Mouse (Mus musculus) megakaryocyte, adult 5-6 weeks (primary cell): ENCODE measurements around the gene Ptn. TPM values are rescaled to one million over a fixed set of nuclear protein-coding genes. Genes with fewer than 3 reads are reported as not detected.

Experiments used
- ATAC-seq: 2 replicates; pipeline ENCODE4 v1.8.0; 2016; ENCODE audit warnings: mild to moderate bottlenecking, inconsistent platforms; ENCODE audit not compliant: poor library complexity, severe bottlenecking
- total RNA-seq, 2 experiments: library from RNA; stranded (forward) in 1 of 2; stranded (reverse) in 1 of 2; fragments of 153-499, 151-499 nt in 1 of 2; fragments of 221-1000, 200-1000 nt in 1 of 2; gene quantifications; 2 replicates each; pipeline versions ENCODE4 v1.2.3 to v1.2.4; 2015 to 2017

The Ptn gene
- total RNA-seq (2015), result not detected in 2 replicates
- not detected in 2 replicates for total RNA-seq (2017)

DNA sequence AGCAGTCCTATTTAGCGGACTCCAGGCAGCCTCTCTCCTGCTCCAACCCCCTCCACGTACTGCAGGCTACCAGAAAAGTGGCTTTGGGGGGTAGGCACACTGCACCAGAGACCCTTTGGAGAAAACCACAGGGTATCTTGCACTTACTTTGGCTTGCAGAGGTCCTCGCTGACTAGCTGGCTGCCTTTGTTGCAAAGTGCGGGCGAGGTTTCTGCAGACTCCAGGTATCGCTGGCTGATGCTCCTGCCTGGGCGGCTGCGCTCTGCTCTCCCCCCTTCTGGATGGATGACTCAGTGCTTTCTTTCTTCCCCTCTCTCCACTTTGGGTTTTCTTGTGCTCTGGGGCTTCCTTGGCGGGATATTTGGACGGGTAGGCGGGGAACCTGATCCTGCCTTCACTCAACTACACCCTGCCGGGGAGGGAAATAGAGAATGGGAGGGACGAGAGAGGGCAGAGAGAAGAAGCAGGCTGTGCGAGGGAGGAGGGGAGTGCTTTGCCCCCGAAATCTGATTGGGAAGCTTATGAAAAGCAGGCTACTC lies at the start of gene Ptn:
Ptn (minus strand) TSS at position 474 of the 539 bp plus-strand sequence.
- ATAC-seq, result no peak

DNA sequence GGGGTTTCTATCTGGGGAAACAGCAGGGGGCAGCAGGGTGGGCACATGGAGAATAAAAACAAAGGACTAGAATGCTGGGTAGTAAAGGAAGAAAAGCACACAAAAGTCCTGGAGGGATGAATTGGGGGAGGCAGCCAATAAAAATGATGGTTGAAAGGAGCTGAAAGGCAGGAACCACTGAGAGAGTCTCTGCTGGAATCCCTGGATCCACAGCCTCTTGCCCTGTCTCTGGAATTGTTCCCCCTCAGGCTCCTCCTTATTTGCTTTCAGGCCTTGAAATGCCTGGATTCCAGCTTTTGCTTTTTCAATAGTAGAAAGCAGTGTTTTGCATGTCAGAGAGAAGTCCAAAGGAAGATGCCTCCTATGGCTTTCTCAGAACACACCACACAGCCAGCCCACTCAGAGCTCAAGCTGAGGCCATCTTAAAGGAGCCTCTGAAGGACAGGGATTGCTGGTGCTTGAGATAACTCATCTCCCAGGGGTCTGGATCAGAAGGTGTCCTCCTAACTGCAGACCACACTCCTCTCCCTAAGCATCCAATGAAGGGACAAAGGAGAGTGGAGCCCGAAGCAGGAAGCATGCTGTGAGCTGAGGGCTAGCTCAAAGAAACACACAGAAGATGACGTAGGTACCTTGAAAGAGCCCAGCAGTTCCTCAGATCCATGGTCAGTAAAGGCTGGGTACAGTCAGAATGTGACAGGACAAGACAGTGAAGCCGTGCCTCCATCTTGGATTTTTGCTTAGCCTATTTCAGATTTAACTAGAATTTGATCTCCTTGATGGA lies 48.4 kb upstream of the Ptn start:
- ATAC-seq, result no peak

DNA sequence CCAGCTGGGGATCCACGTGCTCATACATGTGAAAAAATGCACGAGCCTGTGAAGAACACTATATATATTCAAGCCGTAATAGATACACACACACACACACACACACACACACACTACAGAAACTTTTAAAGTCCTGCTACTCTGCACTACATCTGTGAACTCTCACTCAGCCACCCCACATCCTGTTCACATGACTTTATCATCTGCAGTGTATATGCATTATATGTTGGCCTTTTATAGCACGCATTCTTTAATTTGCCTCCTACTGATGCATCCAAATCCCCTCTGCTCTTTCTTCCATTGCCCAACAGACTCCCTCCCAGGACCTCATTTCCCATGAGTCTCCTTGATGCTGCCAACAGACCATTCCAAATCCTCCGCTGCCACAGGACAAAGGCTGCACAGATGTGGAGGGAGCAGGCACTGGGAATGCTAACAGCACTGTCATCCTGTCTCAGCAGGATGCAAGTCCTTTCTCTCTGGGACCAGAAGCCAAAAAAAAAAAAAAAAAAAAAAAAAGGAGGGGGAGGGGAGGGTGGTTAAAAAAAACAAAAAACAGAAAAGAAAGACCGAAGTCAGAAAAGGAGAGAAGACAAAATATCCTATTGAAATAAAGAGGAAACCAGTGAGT lies 47.7 kb upstream of the Ptn start:
- no peak for ATAC-seq

DNA sequence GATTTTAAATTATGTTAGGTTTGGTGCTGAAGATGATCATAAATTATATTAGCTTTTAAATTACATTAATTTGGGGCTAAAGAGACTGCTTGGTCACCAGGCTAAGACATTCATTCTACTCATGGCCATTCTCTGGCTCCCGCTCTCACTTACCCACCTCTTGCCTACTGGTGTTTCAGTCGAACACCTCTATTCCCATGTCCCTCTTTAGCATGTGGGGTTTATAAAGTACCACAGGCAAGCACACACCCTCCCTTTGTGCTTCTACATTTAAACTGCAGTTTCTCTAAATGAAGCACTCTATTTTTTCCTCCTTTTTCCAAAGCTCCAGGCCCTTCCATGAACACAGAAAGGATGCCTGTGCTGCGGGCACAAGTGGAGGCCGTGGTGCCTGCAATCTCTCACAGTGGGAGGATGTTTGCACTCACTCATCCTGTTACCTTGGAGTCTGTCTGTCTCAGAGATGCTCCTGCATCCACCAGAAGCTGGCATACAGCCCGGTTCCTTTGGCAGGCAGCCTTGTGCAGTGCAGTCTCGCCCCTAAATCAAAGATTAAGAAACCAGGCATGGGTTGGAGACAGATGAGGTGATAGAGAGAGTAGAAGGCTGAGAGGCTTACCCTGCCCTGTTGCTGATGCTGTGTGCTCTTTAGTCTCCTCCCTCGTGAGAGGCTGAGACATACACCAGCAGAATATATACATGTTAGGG lies 40.6 kb upstream of the Ptn start:
- ATAC-seq, result no peak

DNA sequence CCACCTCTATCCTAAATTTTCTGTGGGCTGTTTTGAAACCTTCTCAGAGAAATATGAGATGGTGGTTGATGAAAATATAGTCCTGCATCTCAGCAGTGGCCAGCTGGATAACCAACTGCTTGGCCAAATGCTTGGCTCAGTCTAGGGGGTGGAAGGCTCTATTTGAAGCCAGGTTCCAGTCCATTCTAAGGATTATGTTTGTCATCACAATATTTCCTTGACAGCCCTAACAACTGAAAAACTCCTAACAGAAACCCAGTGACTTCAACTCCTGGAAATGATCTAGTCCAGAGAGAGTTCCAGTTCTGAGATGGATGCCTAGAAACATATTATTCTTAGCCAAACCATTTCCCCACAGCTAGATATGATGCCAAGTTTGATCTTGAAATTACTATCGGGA lies 35.3 kb upstream of the Ptn start:
- ATAC-seq, result no peak

DNA sequence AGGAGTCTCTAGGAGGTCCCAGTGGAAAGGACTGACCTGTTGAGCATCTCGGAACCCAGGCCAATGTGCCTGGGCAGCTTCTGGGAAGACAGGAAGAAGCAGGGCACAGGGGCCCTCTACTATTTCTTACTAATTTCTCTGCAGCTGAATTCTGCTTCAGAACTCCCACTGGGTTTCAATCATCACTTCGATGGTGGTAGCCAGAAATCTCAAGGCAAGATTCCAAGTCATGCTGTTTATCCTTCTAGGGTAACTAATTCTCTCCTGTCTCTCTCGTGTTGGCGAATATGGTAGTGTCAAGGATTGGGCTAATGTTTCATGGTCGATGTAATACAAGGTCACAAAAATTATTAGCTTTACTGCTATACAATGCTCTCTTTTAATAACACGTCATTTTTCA lies 34.2 kb upstream of the Ptn start:
- ATAC-seq, result no peak

DNA sequence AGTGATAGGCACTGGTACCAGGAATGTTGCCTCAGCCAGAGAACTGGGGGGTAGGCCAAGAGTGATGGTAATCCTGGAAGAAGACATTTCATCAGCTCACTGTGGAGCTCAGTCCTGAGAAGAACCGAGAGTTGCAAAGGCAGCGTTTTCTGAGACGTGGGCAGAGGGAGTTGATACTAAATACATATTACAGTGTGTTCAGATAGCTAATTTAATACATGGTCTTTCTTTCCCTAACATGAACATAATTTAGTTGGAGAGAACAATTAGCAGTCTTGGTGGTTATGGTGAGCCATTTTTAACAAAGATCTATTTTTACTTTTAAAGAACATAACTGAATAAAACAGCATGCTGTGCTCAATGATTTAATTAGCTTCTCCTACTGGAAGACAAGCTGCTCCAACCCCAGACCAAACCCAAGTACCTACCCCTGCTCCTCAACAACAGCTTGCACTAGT lies 33.0 kb upstream of the Ptn start:
- no peak for ATAC-seq

DNA sequence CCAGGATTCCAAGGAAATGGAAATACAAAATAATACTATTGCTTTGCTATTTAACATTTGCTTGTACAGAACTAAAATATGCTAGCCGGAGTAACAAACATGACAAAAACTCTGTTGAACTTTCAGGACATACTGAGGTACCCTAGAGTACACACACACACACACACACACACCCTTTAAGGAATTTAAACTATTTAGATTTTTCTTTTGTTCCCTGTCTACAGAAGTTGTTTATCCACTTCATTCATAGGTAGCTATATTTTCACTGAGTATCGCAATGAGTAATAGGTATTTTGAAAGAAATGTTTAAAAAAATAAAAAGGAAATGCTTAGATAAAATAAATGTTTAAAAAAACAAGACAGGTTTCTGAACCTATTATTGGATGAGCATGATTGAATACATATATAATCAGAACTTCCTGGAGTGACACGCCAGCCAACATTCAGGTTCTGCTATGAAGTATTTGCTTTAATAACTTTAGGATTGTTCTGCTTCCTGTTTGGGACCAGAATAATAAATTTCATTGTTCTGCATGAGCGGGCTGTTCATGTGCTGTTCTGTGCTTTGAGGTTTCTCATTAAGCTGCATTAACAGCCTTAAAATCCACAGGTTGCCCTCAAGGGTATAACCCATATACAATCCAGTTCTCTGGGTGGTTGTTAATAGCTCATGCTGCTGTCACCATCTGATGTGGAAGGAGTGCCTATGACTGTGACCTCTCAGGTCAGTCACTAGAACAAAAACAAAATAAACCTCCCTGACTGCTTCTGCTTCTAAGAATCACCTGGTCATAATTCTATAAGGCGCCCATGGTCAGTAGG lies 32.3 kb upstream of the Ptn start:
- no peak for ATAC-seq

DNA sequence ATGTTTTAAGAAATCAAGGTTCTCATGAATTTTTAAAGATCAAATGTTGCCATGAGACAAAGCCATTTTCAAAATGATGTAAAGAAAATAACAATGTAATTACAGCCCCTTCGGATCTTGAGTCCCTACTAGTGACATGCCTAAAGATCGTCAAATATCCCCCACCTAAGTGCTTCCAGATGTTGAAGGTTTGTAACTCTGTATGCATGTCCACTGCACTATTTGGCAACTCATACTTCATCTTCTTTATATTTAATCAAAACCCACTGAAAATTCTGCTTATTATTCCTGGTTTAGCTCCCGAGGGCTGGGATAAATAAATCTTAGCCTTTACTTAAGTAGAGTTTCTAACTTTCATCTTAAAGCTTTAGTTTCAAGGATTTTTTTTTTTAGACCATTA lies 31.7 kb upstream of the Ptn start:
- ATAC-seq, result no peak

DNA sequence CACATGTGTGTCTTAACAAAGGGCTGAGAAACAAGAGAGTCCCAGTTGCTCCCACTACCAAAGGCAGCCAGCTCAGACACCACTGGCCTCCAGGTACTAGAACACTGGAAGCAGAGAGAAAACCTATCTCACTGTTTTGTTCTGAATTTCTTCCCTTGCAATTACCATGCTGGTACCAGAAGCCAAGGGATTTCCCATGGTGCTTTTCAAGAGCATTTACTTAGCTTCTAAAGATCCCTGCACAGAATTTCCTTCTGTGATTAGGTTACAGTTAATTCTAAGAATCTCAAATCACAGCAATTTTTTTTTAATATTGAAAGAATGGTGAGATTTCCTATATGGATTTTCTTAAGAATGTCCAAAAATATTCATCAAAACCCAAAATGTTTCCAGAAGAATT lies 31.2 kb upstream of the Ptn start:
- no peak for ATAC-seq

DNA sequence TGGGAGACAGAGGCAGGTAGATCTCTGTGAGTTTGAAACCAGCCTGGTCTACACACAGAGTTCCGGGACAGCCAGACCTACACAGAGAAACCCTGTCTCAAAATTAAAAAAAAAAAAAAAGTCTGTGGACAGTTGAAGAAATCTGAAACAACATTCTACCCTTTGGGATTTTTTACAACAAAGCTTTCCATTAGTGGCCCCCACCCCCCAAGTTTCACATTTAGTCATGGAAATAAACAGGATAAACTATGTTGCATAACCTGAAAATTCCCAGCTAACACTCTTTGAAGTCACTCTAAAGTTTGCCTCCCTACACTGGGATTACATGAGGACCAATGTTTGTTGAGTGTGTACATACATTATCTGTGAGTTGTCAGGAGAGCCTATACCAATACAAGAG lies 28.7 kb upstream of the Ptn start:
- no peak for ATAC-seq

DNA sequence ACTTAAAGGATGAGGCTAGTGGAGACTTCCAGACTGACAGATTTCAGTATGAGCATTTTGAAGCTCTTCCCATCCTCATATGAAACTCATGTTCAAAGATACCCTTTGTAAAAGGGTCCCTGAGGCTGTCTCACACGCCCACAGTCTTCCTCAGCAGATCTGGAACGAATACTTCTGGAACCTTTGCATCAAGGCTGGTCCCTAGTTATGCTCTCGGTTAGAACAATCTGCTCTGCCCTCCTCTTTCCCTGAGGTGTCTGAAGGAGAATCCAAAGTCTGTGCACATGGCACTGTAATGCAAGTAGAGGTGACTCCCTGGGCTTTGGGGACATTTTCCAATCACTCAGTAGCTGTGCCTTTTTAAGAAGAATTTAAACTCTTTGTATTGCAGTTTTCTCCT lies 25.3 kb upstream of the Ptn start:
- no peak for ATAC-seq

DNA sequence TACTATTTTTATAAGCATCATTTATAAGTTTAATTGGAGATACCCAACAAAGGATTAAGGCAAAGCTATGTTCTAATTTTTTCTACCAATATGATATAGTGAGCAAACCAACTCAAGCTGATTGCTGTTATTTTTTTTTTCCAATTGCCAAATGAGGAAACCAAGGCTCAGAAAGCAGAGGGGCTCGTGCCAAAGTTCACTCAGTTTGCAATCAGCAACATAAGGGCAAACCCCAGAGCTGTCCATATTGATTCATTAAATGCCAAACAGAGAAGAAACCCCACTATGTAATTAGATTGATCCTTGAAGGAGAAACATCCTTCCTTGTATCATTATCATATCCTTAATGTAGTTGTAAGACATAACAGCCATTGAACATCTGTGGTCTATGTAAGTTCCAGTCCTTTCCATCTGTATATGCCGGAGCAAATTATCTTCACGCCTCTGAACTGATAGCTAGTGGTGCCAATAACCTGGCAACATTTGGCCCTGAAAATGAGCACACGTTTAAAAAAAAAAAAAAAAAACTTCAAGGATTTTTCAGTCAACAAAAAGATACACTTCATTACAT lies 24.8 kb upstream of the Ptn start:
- ATAC-seq, result no peak

DNA sequence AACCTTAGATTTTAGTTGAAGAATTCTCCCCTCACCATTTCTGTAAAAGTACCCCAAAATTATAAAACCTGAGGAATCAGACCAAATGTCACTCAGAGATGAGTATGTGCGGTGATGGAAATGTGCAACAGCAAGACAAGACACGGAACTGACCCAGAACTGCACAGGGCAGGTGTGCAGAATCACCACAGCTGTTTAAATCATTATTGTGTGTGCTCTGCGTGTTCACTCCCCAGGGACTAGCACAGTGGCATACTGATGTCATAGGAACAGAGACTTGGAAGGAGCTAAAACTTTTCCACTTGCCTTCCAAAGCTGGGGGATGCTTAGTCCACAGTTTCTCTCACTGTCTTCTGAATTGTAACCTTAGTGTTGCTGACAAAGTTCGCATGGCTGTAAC lies 22.7 kb upstream of the Ptn start:
- no peak for ATAC-seq

DNA sequence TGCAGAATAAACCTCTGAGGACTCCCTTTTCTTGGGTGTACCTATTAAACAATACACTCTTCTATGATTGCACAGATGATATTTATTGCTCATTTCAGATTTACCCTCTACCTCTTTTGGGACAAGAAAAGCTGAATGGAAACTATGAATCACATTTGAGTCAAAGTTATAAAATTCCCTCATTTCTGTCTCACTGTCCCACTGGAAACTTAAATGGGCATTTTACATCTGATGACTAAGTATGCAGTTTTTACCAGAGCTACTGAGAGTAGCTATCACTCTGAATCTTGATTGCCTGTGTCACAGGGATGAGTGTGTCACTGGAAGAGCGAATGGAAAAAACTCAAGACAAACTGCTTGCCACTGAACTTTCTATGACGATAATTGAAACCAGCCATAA lies 22.2 kb upstream of the Ptn start:
- no peak for ATAC-seq

DNA sequence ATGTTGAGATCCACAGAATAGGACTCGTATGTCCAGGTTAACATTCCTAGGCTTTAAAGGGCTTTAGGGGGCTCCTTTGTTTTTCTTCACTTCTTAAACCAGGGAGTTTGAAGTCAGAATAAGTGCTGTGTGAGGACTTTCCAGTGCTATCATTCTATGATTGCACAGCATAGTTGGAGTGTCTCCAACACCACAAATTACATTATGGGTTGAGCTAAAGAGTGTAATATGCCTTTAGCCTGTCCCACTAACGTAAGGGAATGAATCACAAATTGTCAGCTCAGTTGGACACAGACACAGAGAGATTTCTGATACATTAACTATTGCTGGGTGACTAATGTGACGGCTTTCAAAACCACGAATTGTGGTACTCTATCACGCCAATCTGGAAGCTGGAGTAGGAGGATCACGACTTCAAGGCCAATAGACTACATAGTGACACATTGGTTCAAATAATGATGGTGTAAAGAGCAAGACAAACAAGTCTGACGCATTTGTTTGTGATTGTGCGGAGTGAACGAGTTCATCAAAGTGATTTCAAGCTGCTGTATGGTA lies 20.4 kb upstream of the Ptn start:
- no peak for ATAC-seq

DNA sequence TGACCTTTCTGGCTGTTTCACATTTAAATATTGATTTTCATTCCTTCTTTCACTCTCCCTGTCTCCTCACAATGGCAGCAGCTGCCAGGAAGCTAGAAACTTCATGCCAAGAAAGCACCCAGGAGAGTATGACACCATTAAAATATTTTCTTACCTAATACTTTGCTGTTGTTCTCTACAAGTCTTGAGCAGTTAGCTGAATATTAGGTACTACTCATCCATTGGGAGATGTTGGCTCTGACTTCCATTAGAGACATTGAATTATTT lies 9.7 kb upstream of the Ptn start:
- no peak for ATAC-seq

DNA sequence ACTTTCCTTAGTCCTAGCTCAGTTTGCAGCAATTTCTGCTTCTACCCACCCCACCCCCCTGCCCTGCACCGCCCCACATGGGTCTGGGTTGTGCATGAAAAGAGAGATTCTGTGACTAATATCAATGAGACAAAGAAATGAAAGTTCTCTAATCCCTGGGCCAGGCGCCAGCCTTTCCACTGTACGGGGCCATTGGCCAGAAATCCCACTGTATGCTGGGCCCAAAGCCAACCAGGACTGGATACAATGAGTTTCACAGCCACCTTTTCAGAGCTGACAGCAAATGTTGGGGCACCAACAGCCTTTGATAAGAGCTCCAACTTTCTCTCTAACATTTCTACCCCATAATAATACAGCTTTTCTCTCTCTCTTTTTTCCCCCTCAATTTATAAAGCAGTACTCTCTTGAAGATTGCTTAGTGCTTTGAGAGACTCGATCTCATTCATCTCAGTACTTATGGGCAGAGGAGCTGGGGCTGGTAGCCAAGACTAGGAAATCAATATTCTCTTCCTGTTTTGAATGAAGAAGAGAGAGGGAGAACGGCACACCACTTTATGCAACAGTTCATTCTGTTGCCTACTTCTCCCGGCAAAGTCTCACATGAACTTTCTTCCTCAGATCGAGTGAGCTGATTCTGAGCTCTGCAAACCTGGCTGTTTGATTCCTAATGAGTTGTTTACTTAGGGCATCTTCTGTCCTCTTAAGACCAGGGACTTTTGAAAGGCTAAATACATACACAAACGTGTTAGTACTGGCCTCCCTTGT lies 9.2 kb upstream of the Ptn start:
- no peak for ATAC-seq

DNA sequence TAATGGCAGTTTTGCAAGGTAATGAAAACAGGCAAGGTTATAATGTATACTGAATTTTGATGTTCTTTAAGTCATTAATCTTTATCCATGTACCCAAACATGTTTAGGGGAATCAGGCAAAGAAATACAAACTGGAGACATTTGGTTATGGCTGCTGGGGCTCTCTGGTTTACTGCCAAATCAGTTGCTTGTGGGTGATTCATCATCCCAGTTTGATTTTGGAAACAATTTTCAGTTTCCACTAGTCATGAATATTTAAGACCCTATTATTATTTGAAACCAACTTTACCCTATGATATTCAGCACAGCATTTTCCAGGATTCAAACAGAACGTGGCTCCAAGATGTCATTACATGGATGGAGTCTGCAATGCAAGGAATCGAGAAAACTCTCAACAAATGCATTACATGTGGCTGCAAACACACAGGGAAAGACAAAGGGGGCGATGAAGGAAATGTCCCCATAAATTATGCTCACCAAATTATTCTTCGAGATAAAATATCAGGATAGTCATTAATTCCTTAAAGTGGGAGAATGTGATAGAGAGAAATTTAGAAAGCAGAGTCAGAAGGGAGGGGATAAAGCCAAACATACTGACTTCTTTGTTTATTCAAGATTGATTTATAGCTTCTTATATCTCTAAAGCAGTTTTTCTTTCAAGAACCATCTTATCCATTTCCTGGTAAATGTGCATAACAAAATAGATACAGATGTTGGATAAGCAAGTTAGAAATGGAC lies 8.4 kb upstream of the Ptn start:
- ATAC-seq, result no peak
